Comparison of ENCODE assay signal across 1 mouse cellular context in the genomic region with DNA sequence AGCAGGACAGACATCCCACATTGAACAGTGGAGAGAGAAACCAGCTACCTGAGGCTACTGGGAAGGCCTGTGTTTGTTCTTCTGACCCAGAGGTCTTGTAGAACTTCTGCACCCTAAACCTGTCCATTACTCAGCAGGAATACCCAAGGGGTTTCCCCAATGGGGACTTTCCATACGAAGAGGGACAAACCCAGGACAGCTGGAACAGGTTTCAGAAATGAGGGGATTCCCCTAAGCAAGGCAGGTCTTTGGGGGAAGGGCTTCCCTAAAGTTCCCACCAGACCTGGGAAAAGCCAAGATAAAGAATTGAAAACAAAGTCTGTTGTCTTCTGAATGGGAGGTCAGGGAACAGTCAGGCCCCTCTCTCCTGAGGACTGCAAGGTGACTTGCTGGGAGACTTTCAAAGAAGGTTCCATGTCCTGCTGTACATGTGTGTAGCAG.
A peak's percentile ranks its signal among the peaks of the same experiment; 100 is the strongest.
TF ChIP-seq lines count a peak whose summit lies in the region.

No protein-coding gene starts in this region.

TF ChIP-seq in CH12.LX, 34 proteins besides CTCF, POLR2A, EP300 and RAD21 (continued from another document):
- TF ChIP-seq CHD2 (IDR thresholded peaks at IDR 0.05; ENCODE audit: low read length) (peak; percentile 89), BHLHE40 (IDR thresholded peaks at IDR 0.05; ENCODE audit: low read depth, low read length) (peak; percentile 80), HCFC1 (IDR thresholded peaks at IDR 0.05; ENCODE audit: low read depth, low read length) (peak; percentile 40; the same call in 1 of the 2 replicates), E2F4 (IDR thresholded peaks at IDR 0.05; ENCODE audit: insufficient replicate concordance, low read depth, low read length) (0 out of 2 replicates have a peak, but pooled peaks have one; percentile 57), RCOR1 (conservative IDR thresholded peaks at IDR 0.05; ENCODE audit: low read depth, low read length) (peak; percentile 95), JUND (conservative IDR thresholded peaks at IDR 0.05; ENCODE audit: low read depth, low read length) (peak; percentile 46), MAZ (IDR thresholded peaks at IDR 0.05; ENCODE audit: low read depth, low read length) (peak; percentile 59; the same call in 1 of the 2 replicates), MAFK (IDR thresholded peaks at IDR 0.05; ENCODE audit: insufficient replicate concordance, low read length) (peak; percentile 93), PAX5 (IDR thresholded peaks at IDR 0.05; ENCODE audit: low read length) (no peak), TCF12 (IDR thresholded peaks at IDR 0.05; ENCODE audit: low read depth, low read length) (peak; percentile 97), IRF4 (IDR thresholded peaks at IDR 0.05; ENCODE audit: low read depth, low read length) (peak; percentile 85), SMC3 (IDR thresholded peaks at IDR 0.05; ENCODE audit: low read depth, low read length) (no peak; the same call in 1 of the 2 replicates), MXI1 (IDR thresholded peaks at IDR 0.05; ENCODE audit: low read depth, low read length) (peak; percentile 15; the same call in 1 of the 2 replicates), ZKSCAN1 (IDR thresholded peaks at IDR 0.05; ENCODE audit: borderline replicate concordance, low read depth, low read length) (no peak), ZMIZ1 (IDR thresholded peaks at IDR 0.05; ENCODE audit: low read depth, low read length) (peak; percentile 43), KAT2A (IDR thresholded peaks at IDR 0.05; ENCODE audit: insufficient replicate concordance, low read length) (no peak), POLR2AphosphoS2 (IDR thresholded peaks at IDR 0.05; ENCODE audit: low read depth, low read length) (0 out of 2 replicates have a peak, but pooled peaks have one; percentile 26), ETS1 (conservative IDR thresholded peaks at IDR 0.05; ENCODE audit: low read depth, low read length) (peak; percentile 97), GABPA (IDR thresholded peaks at IDR 0.05; ENCODE audit: insufficient replicate concordance, low read depth, low read length) (no peak), NELFE (IDR thresholded peaks at IDR 0.05; ENCODE audit: low read depth, low read length) (no peak), NRF1 (IDR thresholded peaks at IDR 0.05; ENCODE audit: low read depth, low read length) (no peak; the same call in 1 of the 2 replicates), ELF1 (IDR thresholded peaks at IDR 0.05; ENCODE audit: low read depth, low read length) (no peak), CHD1 (IDR thresholded peaks at IDR 0.05; ENCODE audit: low read depth, low read length) (peak; percentile 77; the same call in 1 of the 2 replicates), MAX (IDR thresholded peaks at IDR 0.05; ENCODE audit: low read length) (peak; percentile 68)
